Mouse (Mus musculus): ENCODE measurements around the gene Hoxa6.

The Hoxa6 gene

GRCm38 (mm10) chr6:52232568-52232965 is 24.0 kb upstream of the Hoxa6 start:
- peaks cover 96% of the 10 kb centered on the region for H3K27me3 ChIP-seq (ENCODE audit: insufficient read depth, low read length)
- no peak overlapping the region; the same call in 1 of the 2 replicates for H3K4me3 ChIP-seq (replicated peaks; ENCODE audit: low read length)
- H3K36me3 ChIP-seq (ENCODE audit: insufficient read depth, low read length): no peaks in the 10 kb centered on the region
- TF ChIP-seq NANOG (IDR thresholded peaks at IDR 0.05; ENCODE audit: borderline replicate concordance, low read length) (no peak), CTCF (conservative IDR thresholded peaks at IDR 0.05; ENCODE audit: low read length) (no peak), POU5F1 (IDR thresholded peaks at IDR 0.05; ENCODE audit: borderline replicate concordance, low read length) (no peak)
- H3K4me1 ChIP-seq (replicated peaks; ENCODE audit: low read depth, low read length): peaks cover 47% of the 10 kb centered on the region
- H3K9me3 ChIP-seq (ENCODE audit: low read length): no peaks in the 10 kb centered on the region; the same call in 1 of the 2 replicates

- TF ChIP-seq CTCF (conservative IDR thresholded peaks at IDR 0.05; ENCODE audit: low read length) (no peak), NANOG (IDR thresholded peaks at IDR 0.05; ENCODE audit: borderline replicate concordance, low read length) (no peak), POU5F1 (IDR thresholded peaks at IDR 0.05; ENCODE audit: borderline replicate concordance, low read length) (no peak)
- Histone ChIP-seq H3K4me3 (replicated peaks; ENCODE audit: low read length) (no peak overlapping the region), H3K9me3 (ENCODE audit: low read length) (no peaks in the 10 kb centered on the region; the same call in 1 of the 2 replicates), H3K36me3 (ENCODE audit: insufficient read depth, low read length) (no peaks in the 10 kb centered on the region), H3K27me3 (ENCODE audit: insufficient read depth, low read length) (peaks cover 96% of the 10 kb centered on the region), H3K4me1 (replicated peaks; ENCODE audit: low read depth, low read length) (peaks cover 48% of the 10 kb centered on the region)
Observed at GRCm38 (mm10) chr6:52231885-52232567, 23.5 kb upstream of the Hoxa6 start.

- TF ChIP-seq CTCF (conservative IDR thresholded peaks at IDR 0.05; ENCODE audit: low read length) (no peak), NANOG (IDR thresholded peaks at IDR 0.05; ENCODE audit: borderline replicate concordance, low read length) (no peak), POU5F1 (IDR thresholded peaks at IDR 0.05; ENCODE audit: borderline replicate concordance, low read length) (no peak)
- Histone ChIP-seq H3K36me3 (ENCODE audit: insufficient read depth, low read length) (no peaks in the 10 kb centered on the region), H3K27me3 (ENCODE audit: insufficient read depth, low read length) (peaks cover 96% of the 10 kb centered on the region), H3K4me1 (replicated peaks; ENCODE audit: low read depth, low read length) (peaks cover 59% of the 10 kb centered on the region), H3K9me3 (ENCODE audit: low read length) (no peaks in the 10 kb centered on the region), H3K4me3 (replicated peaks; ENCODE audit: low read length) (peak within 1 kb of the TSS; percentile 39)
Observed at GRCm38 (mm10) chr6:52230516-52231165, 22.1 kb upstream of the Hoxa6 start, which contains the start of gene Hoxa9. Gene Hoxa9, minus strand, starts transcription at chr6:52231089.

GRCm38 (mm10) chr6:52229558-52230416 is 21.3 kb upstream of the Hoxa6 start:
- no peak for TF ChIP-seq CTCF (conservative IDR thresholded peaks at IDR 0.05; ENCODE audit: low read length)
- no peak for TF ChIP-seq NANOG (IDR thresholded peaks at IDR 0.05; ENCODE audit: borderline replicate concordance, low read length)
- TF ChIP-seq POU5F1 (IDR thresholded peaks at IDR 0.05; ENCODE audit: borderline replicate concordance, low read length): peak; percentile 10; the same call in 1 of the 2 replicates
- peaks cover 96% of the 10 kb centered on the region for H3K27me3 ChIP-seq (ENCODE audit: insufficient read depth, low read length)

GRCm38 (mm10) chr6:52228475-52229465 is 20.2 kb upstream of the Hoxa6 start:
- TF ChIP-seq CTCF (conservative IDR thresholded peaks at IDR 0.05; ENCODE audit: low read length): no peak
- TF ChIP-seq POU5F1 (IDR thresholded peaks at IDR 0.05; ENCODE audit: borderline replicate concordance, low read length): no peak
- no peak for TF ChIP-seq NANOG (IDR thresholded peaks at IDR 0.05; ENCODE audit: borderline replicate concordance, low read length)
- peaks cover 96% of the 10 kb centered on the region for H3K27me3 ChIP-seq (ENCODE audit: insufficient read depth, low read length)
- no peaks in the 10 kb centered on the region for H3K36me3 ChIP-seq (ENCODE audit: insufficient read depth, low read length)
- H3K4me3 ChIP-seq (replicated peaks; ENCODE audit: low read length): peak overlapping the region; percentile 30; the same call in 1 of the 2 replicates
- H3K9me3 ChIP-seq (ENCODE audit: low read length): no peaks in the 10 kb centered on the region
- H3K4me1 ChIP-seq (replicated peaks; ENCODE audit: low read depth, low read length): peaks cover 68% of the 10 kb centered on the region

More at GRCm38 (mm10) chr6:52229558-52230416, 21.3 kb upstream of the Hoxa6 start:
- Histone ChIP-seq H3K4me1 (replicated peaks; ENCODE audit: low read depth, low read length) (peaks cover 63% of the 10 kb centered on the region), H3K36me3 (ENCODE audit: insufficient read depth, low read length) (no peaks in the 10 kb centered on the region), H3K4me3 (replicated peaks; ENCODE audit: low read length) (peak overlapping the region; percentile 39), H3K9me3 (ENCODE audit: low read length) (no peaks in the 10 kb centered on the region)

GRCm38 (mm10) chr6:52227470-52228222 is 19.1 kb upstream of the Hoxa6 start:
- Histone ChIP-seq H3K4me3 (replicated peaks; ENCODE audit: low read length) (no peak overlapping the region), H3K9me3 (ENCODE audit: low read length) (no peaks in the 10 kb centered on the region), H3K36me3 (ENCODE audit: insufficient read depth, low read length) (no peaks in the 10 kb centered on the region), H3K4me1 (replicated peaks; ENCODE audit: low read depth, low read length) (peaks cover 56% of the 10 kb centered on the region), H3K27me3 (ENCODE audit: insufficient read depth, low read length) (peaks cover 96% of the 10 kb centered on the region)
- no peak for TF ChIP-seq NANOG (IDR thresholded peaks at IDR 0.05; ENCODE audit: borderline replicate concordance, low read length)
- no peak for TF ChIP-seq CTCF (conservative IDR thresholded peaks at IDR 0.05; ENCODE audit: low read length)
- no peak for TF ChIP-seq POU5F1 (IDR thresholded peaks at IDR 0.05; ENCODE audit: borderline replicate concordance, low read length)
